Mouse (Mus musculus): ENCODE measurements at regions not wholly inside any gene's neighbourhood (a gene's known extent, or its start where the extent isn't known, plus 50 kb on each side); places are given as distances from the start of the nearest gene placed in this dataset.
"Not testable (repeated sequence)": the region's sequence is repeated elsewhere in the genome, so short reads cannot be mapped to it uniquely, and the experiment has no call there.

GRCm38 (mm10) chr12:119708715-119709114 is 236.9 kb upstream of the Tmem196 start:
- not testable (repeated sequence) for H3K9ac ChIP-seq (replicated peaks; ENCODE audit: low read length); H3K36me3 ChIP-seq (ENCODE audit: insufficient read depth, low read length); H3K27ac ChIP-seq (ENCODE audit: low read length); H3K27me3 ChIP-seq (ENCODE audit: insufficient read depth, low read length); H3K4me3 ChIP-seq (ENCODE audit: low read length); H3K9me3 ChIP-seq (ENCODE audit: low read length); H3K4me1 ChIP-seq (ENCODE audit: insufficient read depth, low read length); ATAC-seq (ENCODE audit: low FRiP score, low TSS enrichment); H3K4me2 ChIP-seq (replicated peaks; ENCODE audit: low read depth, low read length)
- 86% methylated on average over 1 of the region's 1 CpGs for WGBS

- no peak for ATAC-seq (ENCODE audit: low FRiP score, low TSS enrichment)
- no peaks in the 10 kb centered on the region for H3K36me3 ChIP-seq (ENCODE audit: insufficient read depth, low read length)
- WGBS, result 90% methylated on average over 2 of the region's 2 CpGs
Measured at GRCm38 (mm10) chr12:119730789-119731188, 214.8 kb upstream of the Tmem196 start.

GRCm38 (mm10) chr12:119762580-119762979 is 183.0 kb upstream of the Tmem196 start:
- WGBS, result 46% methylated on average over 1 of the region's 1 CpGs
- H3K27ac ChIP-seq (ENCODE audit: low read length), result no peak overlapping the region
- H3K9ac ChIP-seq (replicated peaks; ENCODE audit: low read length), result no peak overlapping the region
- H3K27me3 ChIP-seq (ENCODE audit: insufficient read depth, low read length), result no peaks in the 10 kb centered on the region
- no peaks in the 10 kb centered on the region for H3K4me1 ChIP-seq (ENCODE audit: insufficient read depth, low read length)
- H3K4me3 ChIP-seq (ENCODE audit: low read length), result no peak overlapping the region
- ATAC-seq (ENCODE audit: low FRiP score, low TSS enrichment), result peak; percentile 51; the same call in 1 of the 2 replicates
- no peak overlapping the region for H3K4me2 ChIP-seq (replicated peaks; ENCODE audit: low read depth, low read length)
- no peaks in the 10 kb centered on the region for H3K36me3 ChIP-seq (ENCODE audit: insufficient read depth, low read length)
- H3K9me3 ChIP-seq (ENCODE audit: low read length), result no peaks in the 10 kb centered on the region

More at GRCm38 (mm10) chr12:119730789-119731188, 214.8 kb upstream of the Tmem196 start:
- Histone ChIP-seq H3K4me1 (ENCODE audit: insufficient read depth, low read length) (no peaks in the 10 kb centered on the region), H3K27ac (ENCODE audit: low read length) (no peak overlapping the region), H3K9ac (replicated peaks; ENCODE audit: low read length) (no peak overlapping the region), H3K27me3 (ENCODE audit: insufficient read depth, low read length) (no peaks in the 10 kb centered on the region), H3K4me2 (replicated peaks; ENCODE audit: low read depth, low read length) (no peak overlapping the region), H3K4me3 (ENCODE audit: low read length) (no peak overlapping the region), H3K9me3 (ENCODE audit: low read length) (no peaks in the 10 kb centered on the region)

GRCm38 (mm10) chr12:119763292-119763976 is 182.2 kb upstream of the Tmem196 start:
- Histone ChIP-seq H3K4me1 (ENCODE audit: insufficient read depth, low read length) (no peaks in the 10 kb centered on the region), H3K9me3 (ENCODE audit: low read length) (no peaks in the 10 kb centered on the region), H3K36me3 (ENCODE audit: insufficient read depth, low read length) (no peaks in the 10 kb centered on the region), H3K27me3 (ENCODE audit: insufficient read depth, low read length) (no peaks in the 10 kb centered on the region), H3K4me3 (ENCODE audit: low read length) (no peak overlapping the region), H3K27ac (ENCODE audit: low read length) (no peak overlapping the region), H3K4me2 (replicated peaks; ENCODE audit: low read depth, low read length) (no peak overlapping the region), H3K9ac (replicated peaks; ENCODE audit: low read length) (no peak overlapping the region)
- no peak for ATAC-seq (ENCODE audit: low FRiP score, low TSS enrichment)
- 77% methylated on average over 2 of the region's 2 CpGs for WGBS

- no peak overlapping the region for H3K4me2 ChIP-seq (replicated peaks; ENCODE audit: low read depth, low read length)
- 28% methylated on average over 2 of the region's 2 CpGs for WGBS
- H3K4me3 ChIP-seq (ENCODE audit: low read length), result no peak overlapping the region
- no peak overlapping the region for H3K9ac ChIP-seq (replicated peaks; ENCODE audit: low read length)
- no peaks in the 10 kb centered on the region for H3K27me3 ChIP-seq (ENCODE audit: insufficient read depth, low read length)
- H3K9me3 ChIP-seq (ENCODE audit: low read length), result no peaks in the 10 kb centered on the region
- H3K36me3 ChIP-seq (ENCODE audit: insufficient read depth, low read length), result no peaks in the 10 kb centered on the region
- H3K27ac ChIP-seq (ENCODE audit: low read length), result no peak overlapping the region
- H3K4me1 ChIP-seq (ENCODE audit: insufficient read depth, low read length), result no peaks in the 10 kb centered on the region
- no peak for ATAC-seq (ENCODE audit: low FRiP score, low TSS enrichment)
Measured at GRCm38 (mm10) chr12:119777559-119777958, 168.1 kb upstream of the Tmem196 start.

GRCm38 (mm10) chr12:119807692-119808091 is 137.9 kb upstream of the Tmem196 start:
- Histone ChIP-seq H3K27me3 (ENCODE audit: insufficient read depth, low read length) (no peaks in the 10 kb centered on the region), H3K4me1 (ENCODE audit: insufficient read depth, low read length) (no peaks in the 10 kb centered on the region), H3K27ac (ENCODE audit: low read length) (no peak overlapping the region), H3K36me3 (ENCODE audit: insufficient read depth, low read length) (no peaks in the 10 kb centered on the region), H3K4me2 (replicated peaks; ENCODE audit: low read depth, low read length) (no peak overlapping the region), H3K9me3 (ENCODE audit: low read length) (no peaks in the 10 kb centered on the region), H3K4me3 (ENCODE audit: low read length) (no peak overlapping the region), H3K9ac (replicated peaks; ENCODE audit: low read length) (no peak overlapping the region)
- 63% methylated on average over 1 of the region's 1 CpGs for WGBS
- ATAC-seq (ENCODE audit: low FRiP score, low TSS enrichment), result no peak

GRCm38 (mm10) chr12:119816225-119816624 is 129.4 kb upstream of the Tmem196 start:
- Histone ChIP-seq H3K9me3 (ENCODE audit: low read length) (no peaks in the 10 kb centered on the region), H3K4me2 (replicated peaks; ENCODE audit: low read depth, low read length) (no peak overlapping the region), H3K4me1 (ENCODE audit: insufficient read depth, low read length) (no peaks in the 10 kb centered on the region), H3K27me3 (ENCODE audit: insufficient read depth, low read length) (no peaks in the 10 kb centered on the region), H3K36me3 (ENCODE audit: insufficient read depth, low read length) (no peaks in the 10 kb centered on the region), H3K4me3 (ENCODE audit: low read length) (no peak overlapping the region), H3K27ac (ENCODE audit: low read length) (no peak overlapping the region), H3K9ac (replicated peaks; ENCODE audit: low read length) (no peak overlapping the region)
- no peak for ATAC-seq (ENCODE audit: low FRiP score, low TSS enrichment)

- H3K9ac ChIP-seq (replicated peaks; ENCODE audit: low read length), result no peak overlapping the region
- H3K4me3 ChIP-seq (ENCODE audit: low read length), result no peak overlapping the region
- no peaks in the 10 kb centered on the region for H3K9me3 ChIP-seq (ENCODE audit: low read length)
- H3K36me3 ChIP-seq (ENCODE audit: insufficient read depth, low read length), result no peaks in the 10 kb centered on the region
- no peak overlapping the region for H3K27ac ChIP-seq (ENCODE audit: low read length)
- ATAC-seq (ENCODE audit: low FRiP score, low TSS enrichment), result no peak
- H3K4me2 ChIP-seq (replicated peaks; ENCODE audit: low read depth, low read length), result no peak overlapping the region
- no peaks in the 10 kb centered on the region for H3K27me3 ChIP-seq (ENCODE audit: insufficient read depth, low read length)
- H3K4me1 ChIP-seq (ENCODE audit: insufficient read depth, low read length), result no peaks in the 10 kb centered on the region
Measured at GRCm38 (mm10) chr12:119839119-119839518, 106.5 kb upstream of the Tmem196 start.

- 76% methylated on average over 1 of the region's 1 CpGs for WGBS
- no peaks in the 10 kb centered on the region for H3K9me3 ChIP-seq (ENCODE audit: low read length)
- no peak overlapping the region for H3K9ac ChIP-seq (replicated peaks; ENCODE audit: low read length)
- no peak overlapping the region for H3K4me3 ChIP-seq (ENCODE audit: low read length)
- no peak for ATAC-seq (ENCODE audit: low FRiP score, low TSS enrichment)
- no peaks in the 10 kb centered on the region for H3K36me3 ChIP-seq (ENCODE audit: insufficient read depth, low read length)
- no peak overlapping the region for H3K27ac ChIP-seq (ENCODE audit: low read length)
- no peaks in the 10 kb centered on the region for H3K27me3 ChIP-seq (ENCODE audit: insufficient read depth, low read length)
- H3K4me2 ChIP-seq (replicated peaks; ENCODE audit: low read depth, low read length), result no peak overlapping the region
- H3K4me1 ChIP-seq (ENCODE audit: insufficient read depth, low read length), result no peaks in the 10 kb centered on the region
Measured at GRCm38 (mm10) chr12:119881744-119882143, 63.9 kb upstream of the Tmem196 start.

- Histone ChIP-seq H3K27ac (ENCODE audit: low read length) (no peak overlapping the region), H3K4me3 (ENCODE audit: low read length) (no peak overlapping the region), H3K9me3 (ENCODE audit: low read length) (no peaks in the 10 kb centered on the region), H3K4me2 (replicated peaks; ENCODE audit: low read depth, low read length) (no peak overlapping the region), H3K36me3 (ENCODE audit: insufficient read depth, low read length) (no peaks in the 10 kb centered on the region), H3K27me3 (ENCODE audit: insufficient read depth, low read length) (no peaks in the 10 kb centered on the region), H3K9ac (replicated peaks; ENCODE audit: low read length) (no peak overlapping the region), H3K4me1 (ENCODE audit: insufficient read depth, low read length) (no peaks in the 10 kb centered on the region)
- WGBS, result 69% methylated on average over 1 of the region's 1 CpGs
- ATAC-seq (ENCODE audit: low FRiP score, low TSS enrichment), result no peak
Measured at GRCm38 (mm10) chr12:119890030-119890429, 55.6 kb upstream of the Tmem196 start.

All from kidney, embryonic 16.5 days (tissue).